Mouse (Mus musculus) brain, embryonic 14.5 days (tissue): ENCODE data around the gene Pced1b.

ENCODE experiments used
- CTCF ChIP-seq: fragments of 200-500 bp; IDR thresholded peaks from 2 replicates; pipeline ENCODE4 v1.5.1; 2012; ENCODE audit warnings: inconsistent platforms, mild to moderate bottlenecking, moderate library complexity, borderline replicate concordance; ENCODE audit not compliant: insufficient read depth, insufficient read length; ENCODE audit errors: extremely low read depth
- POLR2A ChIP-seq: fragments of 200-500 bp; IDR thresholded peaks from 2 replicates; pipeline ENCODE4 v1.6.1; 2012; ENCODE audit warnings: mild to moderate bottlenecking, inconsistent platforms, borderline replicate concordance; ENCODE audit not compliant: poor library complexity, insufficient read depth, insufficient read length, severe bottlenecking; ENCODE audit errors: extremely low read depth

DNA sequence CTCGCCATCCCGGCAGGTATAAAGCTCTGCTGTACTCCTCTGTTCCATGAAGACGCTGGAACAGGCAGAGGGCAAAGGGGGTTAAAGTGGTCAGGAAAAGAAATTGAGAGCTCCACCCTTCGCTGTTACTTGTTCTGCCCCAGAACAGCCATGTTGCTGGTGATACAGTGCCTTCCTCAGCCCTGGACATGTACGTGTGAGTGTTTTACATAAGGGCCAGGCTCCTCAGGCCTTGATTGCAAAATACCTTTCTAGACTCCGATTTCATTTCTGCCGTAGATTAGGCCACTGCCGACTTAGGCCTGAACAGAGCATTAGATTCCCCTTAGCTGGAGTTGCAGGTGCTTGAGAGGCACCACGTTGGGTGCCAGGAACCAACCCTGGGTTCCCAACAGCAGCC lies 97.0 kb downstream of the Pced1b start:
- TF ChIP-seq CTCF (no peak), POLR2A (no peak)
